Mouse (Mus musculus): ENCODE results near the gene Allc.

DNA sequence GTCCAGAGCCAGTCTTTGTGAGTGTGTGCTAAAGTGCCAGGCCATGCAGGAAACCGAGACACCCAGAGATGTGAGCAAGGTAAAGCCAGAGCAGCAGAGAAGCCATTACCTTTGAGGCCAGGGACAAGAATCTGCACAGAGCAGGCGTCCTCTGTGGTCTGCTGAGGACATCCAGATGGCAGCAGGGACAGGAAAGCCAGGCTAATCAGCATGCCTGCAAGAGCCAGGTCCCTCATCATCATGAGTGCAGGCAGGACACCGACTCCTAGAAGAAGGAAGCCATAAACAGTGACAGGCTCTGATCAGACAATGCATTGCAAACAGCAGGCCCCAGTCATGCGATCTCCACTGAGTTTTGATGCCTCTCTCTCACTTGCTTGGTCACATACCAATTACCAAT, 35.0 kb upstream of the Allc start:
- no peak for TF ChIP-seq POLR2A (IDR thresholded peaks at IDR 0.05; ENCODE audit: insufficient read length, low read depth)
- TF ChIP-seq TCF12 (IDR thresholded peaks at IDR 0.05; ENCODE audit: insufficient read depth, poor library complexity, severe bottlenecking), result no peak
- TF ChIP-seq USF1 (IDR thresholded peaks at IDR 0.05; ENCODE audit: low read depth), result no peak

All from myocyte (in vitro differentiated cells).